Mouse (Mus musculus) embryonic facial prominence, embryonic 11.5 days (tissue): ENCODE results near the gene Htra2. TPM values are rescaled to one million over a fixed set of nuclear protein-coding genes. Genes with fewer than 3 reads are reported as not detected.

Experiments
- ATAC-seq: fragments of 200-750 bp; cut with Nextera tagmentation; replicated peaks from 2 replicates; pipeline ENCODE4 v1.8.0; 2017; ENCODE audit warnings: low read depth; ENCODE audit not compliant: insufficient number of reproducible peaks, low FRiP score, low TSS enrichment
- DNase-seq: peaks from one replicate; pipeline ENCODE4 v3.0.0-alpha.2; 2015; ENCODE audit warnings: low spot score
- H3K27ac ChIP-seq: fragments of 300-500 bp; sonication (generic); replicated peaks from 2 replicates; pipeline ENCODE4 v1.5.1; 2014; ENCODE audit warnings: mild to moderate bottlenecking, low read depth, low read length, control low read depth
- H3K27me3 ChIP-seq: fragments of 300-500 bp; sonication (generic); 2 replicates; pipeline ENCODE4 v1.6.1; 2014; ENCODE audit warnings: mild to moderate bottlenecking, low read length, moderate library complexity, mixed read lengths; ENCODE audit not compliant: control insufficient read depth, insufficient read depth
- H3K36me3 ChIP-seq: fragments of 300-500 bp; sonication (generic); replicated peaks from 2 replicates; pipeline ENCODE4 v1.6.1; 2014; ENCODE audit warnings: low read depth, mild to moderate bottlenecking, low read length, moderate library complexity, mixed read lengths; ENCODE audit not compliant: control insufficient read depth, insufficient read depth
- H3K4me1 ChIP-seq: fragments of 300-500 bp; sonication (generic); 2 replicates; pipeline ENCODE4 v1.6.1; 2014; ENCODE audit warnings: low read length, mixed read lengths; ENCODE audit not compliant: control insufficient read depth, insufficient read depth
- H3K4me2 ChIP-seq: fragments of 300-500 bp; sonication (generic); 2 replicates; pipeline ENCODE4 v1.6.1; 2014; ENCODE audit warnings: low read depth, mild to moderate bottlenecking, control low read depth, low read length, moderate library complexity
- H3K4me3 ChIP-seq: fragments of 300-500 bp; sonication (generic); 2 replicates; pipeline ENCODE4 v1.5.1; 2014; ENCODE audit warnings: low read depth, low read length, control low read depth
- H3K9ac ChIP-seq: fragments of 300-500 bp; sonication (generic); replicated peaks from 2 replicates; pipeline ENCODE4 v1.6.1; 2014; ENCODE audit warnings: mild to moderate bottlenecking, control low read depth, low read length
- H3K9me3 ChIP-seq: fragments of 300-500 bp; sonication (generic); replicated peaks from 2 replicates; pipeline ENCODE4 v1.6.1; 2016; ENCODE audit warnings: mild to moderate bottlenecking, low read length, inconsistent platforms, mixed read lengths; ENCODE audit not compliant: control insufficient read depth
- WGBS: fragments of 180-500 bp; shearing (Covaris S2); extraction: QIAGEN DNeasy Blood & Tissue Kit; methylation state at CpG from one replicate; pipeline ENCODE4 v1.1.7; 2014; 5-methylcytosine and 5-hydroxymethylcytosine counted together
- polyA plus RNA-seq: library from polyadenylated mRNA; unstranded; fragments of >200 nt; fragmentation: Nextera tagmentation; extraction: Ambion mirVana; gene quantifications from 2 replicates; pipeline ENCODE4 v1.2.1, GENCODE M21; 2014

The Htra2 gene
- polyA plus RNA-seq, 1 experiment from 2014 or later = 33.3 TPM

DNA sequence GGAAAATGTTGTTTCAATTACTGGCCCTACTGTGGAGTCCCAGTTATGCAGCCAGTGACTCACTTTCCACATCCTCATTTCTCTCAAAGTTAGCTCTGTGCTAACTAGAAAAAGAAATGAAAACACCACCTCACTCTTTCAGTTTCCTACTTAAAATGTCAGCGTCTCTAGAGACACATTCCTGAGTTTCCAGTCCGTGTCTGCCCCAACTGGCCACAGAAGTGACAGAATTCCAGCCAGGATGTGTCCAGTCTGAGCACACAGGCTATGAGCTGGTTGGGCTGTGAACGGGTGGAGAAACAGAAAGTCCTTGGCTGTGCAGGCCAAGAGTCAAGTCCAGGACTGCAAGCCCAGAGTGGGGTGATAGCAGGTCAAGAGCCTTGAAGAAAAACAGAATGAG, 37.9 kb downstream of the Htra2 start:
- Histone ChIP-seq H3K9ac (no peak overlapping the region), H3K27ac (no peak overlapping the region), H3K27me3 (no peaks in the 10 kb centered on the region), H3K4me3 (no peak overlapping the region), H3K4me1 (no peaks in the 10 kb centered on the region), H3K4me2 (no peak overlapping the region), H3K9me3 (no peaks in the 10 kb centered on the region), H3K36me3 (no peaks in the 10 kb centered on the region)
- ATAC-seq = no peak
- no peak for DNase-seq
- WGBS = 52% methylated on average over 3 of the region's 3 CpGs

DNA sequence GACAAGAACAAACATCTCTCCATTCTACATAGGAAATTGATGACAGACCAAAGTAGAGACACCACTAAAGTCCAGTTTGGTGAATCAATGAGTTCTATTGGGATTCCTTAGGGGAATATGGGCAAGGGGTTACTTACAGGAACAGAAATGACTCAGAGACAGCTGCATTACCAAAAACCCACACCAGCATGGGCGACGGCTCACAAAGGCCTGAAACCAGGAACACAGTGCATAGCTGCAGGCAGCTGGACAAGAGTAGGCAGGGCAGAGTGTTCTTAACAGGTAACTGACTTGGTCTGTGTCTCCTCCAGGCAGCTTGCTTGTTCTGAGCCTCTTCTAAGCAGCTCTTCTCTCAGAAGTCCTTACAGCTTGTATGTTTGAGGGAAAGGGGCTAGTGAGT, 39.3 kb downstream of the Htra2 start:
- DNase-seq = no peak
- WGBS = 81% methylated on average over 2 of the region's 2 CpGs

DNA sequence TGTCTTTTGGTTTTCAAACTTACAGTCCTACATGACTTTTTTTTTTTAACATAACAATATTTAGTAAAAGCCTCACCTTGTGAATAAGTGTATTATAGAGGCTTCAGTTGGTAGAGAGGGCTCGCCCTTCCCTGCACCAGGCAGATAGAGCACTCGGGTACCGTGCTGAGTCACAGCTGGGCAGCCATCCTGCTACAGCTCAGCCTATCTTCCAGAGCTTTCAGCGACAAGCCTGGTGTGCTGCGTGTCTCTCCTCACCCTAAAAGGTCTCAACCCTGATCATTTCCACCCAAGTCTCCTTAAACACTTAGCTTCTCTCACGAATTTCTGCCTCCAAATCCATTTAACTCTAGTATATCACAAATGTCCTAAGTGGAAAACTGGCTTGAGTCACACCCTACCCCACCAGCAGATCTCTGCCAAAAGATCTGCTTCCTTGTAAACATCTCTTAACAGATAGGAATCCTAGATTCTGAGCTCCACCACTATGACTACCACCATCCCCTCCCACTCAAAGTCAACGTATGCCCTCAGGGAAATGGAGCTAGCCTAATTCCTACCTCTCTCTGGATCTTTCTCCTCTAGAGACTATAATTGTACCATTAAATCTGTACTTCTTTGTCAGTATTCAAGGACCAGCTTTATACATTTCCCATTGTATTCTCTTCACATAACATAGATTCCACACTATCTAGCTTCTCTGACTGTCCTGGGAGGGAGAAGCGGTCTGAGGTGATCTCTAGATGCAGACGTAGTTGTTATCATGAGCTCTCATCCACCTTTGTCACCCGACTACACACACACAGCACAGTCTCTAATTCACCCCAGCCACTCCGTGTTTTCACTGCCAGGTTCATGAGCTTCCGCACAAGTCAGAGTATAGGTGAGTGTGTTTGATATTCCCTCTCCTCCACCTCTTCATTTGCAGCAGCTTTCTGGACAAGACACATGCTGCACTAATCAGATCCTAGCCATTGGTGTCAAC, 40.3 kb downstream of the Htra2 start:
- Histone ChIP-seq H3K9ac (no peak overlapping the region), H3K9me3 (no peaks in the 10 kb centered on the region), H3K27ac (no peak overlapping the region), H3K4me3 (no peak overlapping the region), H3K27me3 (no peaks in the 10 kb centered on the region), H3K4me1 (no peaks in the 10 kb centered on the region), H3K36me3 (no peaks in the 10 kb centered on the region), H3K4me2 (no peak overlapping the region)
- no peak for ATAC-seq
- WGBS = 70% methylated on average over 12 of the region's 12 CpGs
- DNase-seq = no peak

More for the DNA sequence above, 39.3 kb downstream of the Htra2 start:
- Histone ChIP-seq H3K9ac (no peak overlapping the region), H3K9me3 (no peaks in the 10 kb centered on the region), H3K36me3 (no peaks in the 10 kb centered on the region), H3K4me1 (no peaks in the 10 kb centered on the region), H3K27ac (no peak overlapping the region), H3K4me2 (no peak overlapping the region), H3K27me3 (no peaks in the 10 kb centered on the region), H3K4me3 (no peak overlapping the region)
- ATAC-seq = no peak

DNA sequence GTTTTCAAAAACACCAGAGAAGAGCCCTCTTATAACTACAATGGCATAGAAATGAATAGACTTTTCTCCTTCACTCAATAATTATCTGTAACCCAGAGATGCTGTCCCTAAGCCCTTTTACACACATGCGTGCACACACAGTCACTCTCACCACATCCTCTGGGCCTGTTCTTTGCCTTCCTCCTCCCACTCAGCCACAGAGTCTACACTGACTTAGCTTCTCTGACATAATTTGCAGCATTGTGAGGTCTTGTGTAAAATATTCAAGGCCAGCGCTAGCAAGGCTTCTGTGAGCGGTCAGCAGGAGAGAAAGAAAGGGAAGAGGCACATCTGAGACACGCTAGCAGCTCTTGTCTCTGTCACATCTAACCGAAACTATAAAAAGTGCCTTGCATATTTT, 41.6 kb downstream of the Htra2 start:
- H3K4me3 ChIP-seq = no peak overlapping the region
- no peaks in the 10 kb centered on the region for H3K27me3 ChIP-seq
- H3K4me1 ChIP-seq = no peaks in the 10 kb centered on the region
- no peaks in the 10 kb centered on the region for H3K36me3 ChIP-seq
- H3K4me2 ChIP-seq = no peak overlapping the region
- no peak for DNase-seq
- no peak overlapping the region for H3K9ac ChIP-seq
- 79% methylated on average over 5 of the region's 5 CpGs for WGBS
- no peak overlapping the region for H3K27ac ChIP-seq
- H3K9me3 ChIP-seq = no peaks in the 10 kb centered on the region
- no peak for ATAC-seq

DNA sequence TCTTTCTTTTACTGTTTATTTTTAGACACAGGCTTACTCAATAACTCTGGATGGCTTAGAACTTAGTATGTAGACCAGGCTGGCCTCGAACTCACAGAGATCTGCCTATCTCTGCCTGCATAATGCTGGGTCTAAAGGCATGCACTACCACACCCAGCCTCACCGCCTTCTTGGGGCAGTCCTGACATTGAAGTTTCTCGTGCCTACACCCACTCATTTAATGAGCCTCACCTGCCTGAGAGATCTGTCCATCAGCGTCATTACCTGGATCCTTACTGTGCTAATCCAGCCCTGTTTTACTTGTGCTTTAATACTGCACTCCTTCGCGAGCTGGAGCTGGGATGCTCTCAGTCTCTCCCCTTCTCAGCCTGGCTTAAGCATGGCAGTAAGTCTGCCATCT, 43.3 kb downstream of the Htra2 start:
- Histone ChIP-seq H3K27me3 (no peaks in the 10 kb centered on the region), H3K9me3 (no peaks in the 10 kb centered on the region), H3K27ac (no peak overlapping the region), H3K36me3 (no peaks in the 10 kb centered on the region), H3K9ac (no peak overlapping the region), H3K4me2 (no peak overlapping the region), H3K4me1 (no peaks in the 10 kb centered on the region), H3K4me3 (no peak overlapping the region)
- DNase-seq = no peak
- no peak for ATAC-seq
- 74% methylated on average over 6 of the region's 6 CpGs for WGBS

DNA sequence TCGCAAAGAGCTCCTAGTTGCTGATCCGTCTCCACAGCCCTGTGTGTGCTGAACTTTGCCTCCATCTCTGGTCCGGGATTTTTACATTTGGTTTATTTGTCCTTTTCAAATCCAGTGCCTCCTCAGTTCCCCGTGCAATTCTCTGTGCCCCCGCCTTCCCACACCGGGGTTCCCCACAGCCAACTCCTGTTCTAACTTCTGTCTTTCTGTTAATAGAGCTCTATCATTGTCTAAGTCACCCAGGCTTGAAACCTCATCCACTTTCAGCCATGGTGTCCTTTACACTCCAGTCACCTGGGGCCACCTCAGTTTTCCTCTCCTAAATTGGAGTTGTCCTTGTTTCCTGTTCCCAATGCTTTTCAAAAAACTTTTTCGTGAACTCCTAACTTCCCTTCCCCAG, 43.8 kb downstream of the Htra2 start:
- no peaks in the 10 kb centered on the region for H3K36me3 ChIP-seq
- no peak overlapping the region for H3K27ac ChIP-seq
- no peak overlapping the region for H3K4me2 ChIP-seq
- ATAC-seq (no peak), DNase-seq (no peak)
- H3K4me3 ChIP-seq = no peak overlapping the region
- no peaks in the 10 kb centered on the region for H3K9me3 ChIP-seq
- H3K4me1 ChIP-seq = no peaks in the 10 kb centered on the region
- WGBS = 88% methylated on average over 7 of the region's 7 CpGs
- H3K9ac ChIP-seq = no peak overlapping the region
- H3K27me3 ChIP-seq = no peaks in the 10 kb centered on the region

DNA sequence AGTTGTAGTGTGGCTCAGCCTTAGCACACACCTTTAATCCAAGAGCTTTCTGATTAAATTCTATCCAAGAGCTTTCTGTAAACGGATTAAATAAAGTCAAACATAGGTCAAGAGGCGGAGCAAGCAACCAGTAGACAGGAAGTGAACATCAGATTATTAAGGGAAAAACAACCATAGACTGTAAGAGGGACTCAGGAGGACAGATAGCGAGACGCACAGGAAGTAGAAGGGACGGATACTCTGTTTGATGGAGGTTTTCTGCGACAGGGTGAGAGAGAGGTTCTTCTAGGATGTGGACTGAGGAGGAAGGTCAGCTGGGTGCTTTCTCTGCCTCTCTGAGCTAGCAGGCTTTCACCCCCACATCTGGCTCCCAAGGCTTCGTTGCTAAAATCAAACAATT, 45.1 kb downstream of the Htra2 start:
- 69% methylated on average over 7 of the region's 7 CpGs for WGBS
- Histone ChIP-seq H3K9me3 (no peaks in the 10 kb centered on the region), H3K27ac (no peak overlapping the region), H3K27me3 (no peaks in the 10 kb centered on the region), H3K9ac (no peak overlapping the region), H3K4me1 (no peaks in the 10 kb centered on the region), H3K36me3 (no peaks in the 10 kb centered on the region), H3K4me3 (no peak overlapping the region), H3K4me2 (no peak overlapping the region)
- ATAC-seq = no peak
- DNase-seq = no peak

DNA sequence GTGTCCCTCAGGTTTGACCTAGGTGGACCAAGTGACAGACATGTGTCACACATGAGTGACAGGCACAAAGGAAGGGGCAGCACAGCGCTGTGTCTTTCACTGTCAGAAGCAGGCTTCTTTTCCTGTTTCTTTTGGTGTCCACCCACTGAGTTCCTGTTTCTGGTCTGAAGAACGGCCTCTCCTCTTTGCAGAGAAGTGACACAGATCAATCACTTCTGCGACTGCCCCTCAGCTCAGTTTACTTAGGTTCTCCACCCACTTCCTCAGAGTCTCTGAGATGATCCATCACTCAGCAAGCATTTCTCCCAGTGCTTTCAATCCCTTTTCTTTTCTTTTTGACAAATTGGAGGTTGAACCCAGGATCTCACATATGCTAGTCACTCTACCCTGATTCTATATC, 46.4 kb downstream of the Htra2 start:
- Histone ChIP-seq H3K27ac (no peak overlapping the region), H3K4me3 (no peak overlapping the region), H3K9me3 (no peaks in the 10 kb centered on the region), H3K27me3 (no peaks in the 10 kb centered on the region), H3K4me2 (no peak overlapping the region), H3K4me1 (no peaks in the 10 kb centered on the region), H3K36me3 (no peaks in the 10 kb centered on the region), H3K9ac (no peak overlapping the region)
- ATAC-seq (no peak), DNase-seq (no peak)
- WGBS = 61% methylated on average over 3 of the region's 3 CpGs
